Mouse (Mus musculus): ENCODE measurements around the gene Srrm2.

DNA sequence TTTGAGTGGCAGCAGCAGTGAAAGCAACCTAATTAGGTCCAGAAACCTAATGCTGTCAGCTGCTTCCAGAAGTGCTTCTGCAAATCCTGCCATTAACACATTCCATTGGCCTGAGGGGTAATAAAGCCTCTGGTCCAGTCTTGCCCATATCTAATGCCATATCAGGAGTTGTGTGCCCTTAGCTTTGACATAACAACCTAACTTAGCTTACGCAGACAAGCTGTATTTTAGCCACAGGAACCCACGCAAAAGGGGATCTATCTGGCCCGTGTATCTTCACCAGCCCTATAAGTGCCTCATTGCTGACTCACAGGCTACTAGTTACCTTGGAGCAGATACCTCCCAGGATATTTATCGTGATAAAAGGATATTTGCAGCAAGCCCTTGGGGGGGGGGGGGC, 35.3 kb downstream of the Srrm2 start:
- TF ChIP-seq POLR2A (IDR thresholded peaks at IDR 0.05; ENCODE audit: borderline replicate concordance, insufficient read depth, low read length) (no peak), CTCF (IDR thresholded peaks at IDR 0.05; ENCODE audit: borderline replicate concordance, insufficient read depth, low read depth, low read length) (no peak)

All from cerebellum, adult 2 months (tissue).